Mouse (Mus musculus) right cerebral cortex, postnatal 36 days (tissue): Measurements from ENCODE around the gene Ube2g2.
"Not testable (repeated sequence)": the region's sequence is repeated elsewhere in the genome, so short reads cannot be mapped to it uniquely, and the experiment has no call there.

Source experiments
- DNase-seq, 2 experiments: peaks; one replicate each; pipeline ENCODE4 v3.0.0; 2022; ENCODE audit warnings: low spot score in 2 of 2, mixed read lengths in 1 of 2

The Ube2g2 gene

DNA sequence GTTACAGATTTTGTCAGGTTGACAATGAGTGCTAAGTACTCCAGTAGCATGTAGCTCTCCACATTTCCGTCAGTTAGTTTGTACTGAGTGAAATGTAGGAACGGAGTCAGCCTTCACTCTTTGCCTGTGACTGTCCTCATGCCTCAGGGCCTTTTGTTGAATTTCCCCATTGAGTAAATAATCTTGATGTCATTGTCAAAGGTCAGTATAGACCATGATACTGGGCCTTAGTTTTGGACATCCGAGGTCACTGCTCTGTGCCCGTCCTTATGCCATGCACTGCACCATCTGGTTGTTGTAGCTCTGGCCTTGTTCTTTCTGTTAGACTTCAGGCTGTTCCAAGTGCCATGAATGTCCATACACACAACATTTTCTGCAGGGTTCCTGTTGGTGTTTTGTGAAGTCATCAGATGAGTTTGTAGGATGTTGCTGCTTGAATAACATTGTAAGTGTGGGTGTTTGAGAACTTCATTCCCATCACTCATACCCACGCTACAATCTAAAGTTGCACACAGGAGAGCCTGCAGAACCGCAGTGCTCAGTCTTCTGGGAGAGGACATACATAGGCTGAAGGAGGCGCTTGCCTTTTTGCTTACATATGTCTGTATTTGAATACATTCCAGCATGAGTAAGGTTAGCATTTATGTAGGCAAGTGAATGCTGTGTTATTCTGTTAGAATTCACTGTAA, 14.3 kb downstream of the Ube2g2 start:
- DNase-seq: peak; percentile 28 to 60

DNA sequence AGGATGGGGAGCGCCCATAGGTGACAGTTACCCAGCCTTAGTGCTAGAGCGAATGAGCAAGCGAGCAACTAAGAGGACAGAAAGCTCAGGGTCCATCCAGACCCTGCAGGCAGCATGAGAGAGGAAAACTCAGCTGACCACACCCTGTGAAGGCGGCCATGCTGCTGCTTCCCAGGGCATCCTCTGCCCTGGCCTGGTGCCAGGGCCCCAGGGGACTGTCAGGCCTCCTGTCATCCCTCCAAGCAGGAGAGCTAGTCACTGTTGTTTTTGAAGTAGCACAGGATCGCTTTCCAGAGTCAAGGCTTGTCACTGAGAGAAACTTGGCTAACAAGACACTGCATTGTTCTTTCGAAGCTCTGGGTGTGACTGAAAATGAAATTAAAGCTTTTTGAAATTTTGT, 16.9 kb downstream of the Ube2g2 start:
- no peak for DNase-seq

DNA sequence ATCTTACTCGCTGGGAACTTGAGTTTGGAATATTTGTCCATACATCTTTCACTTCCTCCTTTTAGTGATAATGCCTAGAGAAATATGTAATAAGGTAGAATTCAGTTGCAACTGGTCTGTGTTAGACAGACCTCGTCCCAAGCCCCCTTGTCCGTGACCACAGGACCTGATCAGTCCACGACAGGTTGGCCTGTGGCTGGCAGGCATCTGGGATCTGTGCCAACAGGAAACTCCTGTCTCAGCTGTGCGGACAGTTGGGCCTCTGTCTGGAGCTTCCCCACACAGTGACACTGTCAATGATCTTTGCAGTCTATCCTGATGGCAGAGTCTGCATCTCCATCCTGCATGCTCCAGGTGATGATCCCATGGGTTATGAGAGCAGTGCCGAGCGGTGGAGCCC, 21.1 kb downstream of the Ube2g2 start:
- DNase-seq: no peak

DNA sequence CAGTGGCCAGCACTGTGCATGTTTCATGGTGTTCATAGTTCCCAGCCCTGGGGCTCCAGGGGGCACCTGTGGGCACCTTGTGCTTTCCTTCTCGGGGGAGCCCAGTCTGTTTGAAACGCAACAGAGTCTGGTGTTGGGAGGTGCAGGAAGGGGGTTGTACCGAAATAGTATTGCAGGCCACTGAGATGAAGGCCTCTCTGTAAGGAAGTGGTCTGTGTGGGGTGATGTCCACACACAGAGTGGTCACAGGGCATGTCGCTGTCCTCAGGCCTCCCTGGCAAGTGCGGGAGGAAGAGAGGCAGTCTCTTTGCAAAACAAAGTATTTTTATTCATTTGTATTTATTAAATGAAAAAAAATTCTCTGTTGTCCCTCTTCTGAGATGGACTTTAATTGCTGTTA, 23.5 kb downstream of the Ube2g2 start:
- DNase-seq: no peak

DNA sequence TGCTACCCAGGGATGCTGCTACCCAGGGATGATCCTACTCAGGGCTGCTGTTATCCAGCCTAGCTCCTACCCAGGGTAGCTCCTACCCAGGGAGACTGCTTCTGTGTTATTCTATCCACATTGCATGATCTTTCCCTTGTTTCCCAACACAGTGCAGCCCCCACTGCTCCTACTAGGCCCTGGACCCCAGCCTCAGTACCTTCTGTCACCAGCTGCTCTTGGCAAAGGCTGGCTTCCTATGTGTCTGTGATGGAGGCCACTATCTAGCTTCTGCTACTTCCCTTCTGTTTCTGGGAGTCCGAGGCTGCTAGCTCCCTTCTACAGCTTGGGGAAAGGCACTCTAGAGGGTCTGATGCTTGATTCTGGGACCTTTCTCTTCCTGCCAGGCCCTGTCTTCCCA, 25.4 kb downstream of the Ube2g2 start:
- DNase-seq: no peak

DNA sequence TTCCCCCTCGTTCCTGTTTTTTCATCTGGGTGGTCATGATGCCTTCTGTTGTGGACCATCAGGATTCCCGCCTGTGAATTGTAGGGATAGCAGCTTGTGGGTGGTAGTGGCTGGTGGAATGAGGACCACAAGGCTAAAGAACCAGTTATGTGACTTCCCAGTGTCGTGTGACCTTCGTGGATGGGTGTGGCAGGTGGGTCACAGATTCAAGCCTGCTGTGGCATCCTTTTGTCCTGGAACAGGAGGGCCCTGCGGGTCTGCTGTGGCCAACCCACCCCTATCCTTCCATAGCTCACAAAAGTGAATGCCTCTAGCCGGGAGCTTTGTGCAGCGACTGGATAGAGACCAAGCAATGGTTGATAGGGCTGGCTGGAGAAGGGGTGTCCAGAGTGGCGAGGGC, 25.8 kb downstream of the Ube2g2 start:
- DNase-seq: no peak

DNA sequence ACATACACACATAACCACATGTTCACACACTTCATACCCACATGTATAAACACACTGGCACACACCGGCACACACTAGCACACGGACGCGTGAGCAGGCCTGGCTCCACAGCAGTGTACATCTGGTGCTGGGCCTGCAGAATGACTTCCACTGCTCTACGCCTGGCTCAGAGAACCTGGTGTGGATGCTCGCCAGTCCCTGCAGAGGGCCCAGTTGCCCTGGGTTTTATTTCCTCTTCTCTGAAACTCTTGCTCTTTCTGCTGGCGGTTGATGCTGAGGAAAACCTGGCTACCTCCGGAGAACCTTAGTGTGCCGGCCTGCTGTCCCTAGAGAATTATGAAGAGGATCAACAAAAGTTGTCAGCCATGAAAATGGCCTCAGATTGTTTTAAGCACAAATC, 30.0 kb downstream of the Ube2g2 start:
- DNase-seq: no peak

DNA sequence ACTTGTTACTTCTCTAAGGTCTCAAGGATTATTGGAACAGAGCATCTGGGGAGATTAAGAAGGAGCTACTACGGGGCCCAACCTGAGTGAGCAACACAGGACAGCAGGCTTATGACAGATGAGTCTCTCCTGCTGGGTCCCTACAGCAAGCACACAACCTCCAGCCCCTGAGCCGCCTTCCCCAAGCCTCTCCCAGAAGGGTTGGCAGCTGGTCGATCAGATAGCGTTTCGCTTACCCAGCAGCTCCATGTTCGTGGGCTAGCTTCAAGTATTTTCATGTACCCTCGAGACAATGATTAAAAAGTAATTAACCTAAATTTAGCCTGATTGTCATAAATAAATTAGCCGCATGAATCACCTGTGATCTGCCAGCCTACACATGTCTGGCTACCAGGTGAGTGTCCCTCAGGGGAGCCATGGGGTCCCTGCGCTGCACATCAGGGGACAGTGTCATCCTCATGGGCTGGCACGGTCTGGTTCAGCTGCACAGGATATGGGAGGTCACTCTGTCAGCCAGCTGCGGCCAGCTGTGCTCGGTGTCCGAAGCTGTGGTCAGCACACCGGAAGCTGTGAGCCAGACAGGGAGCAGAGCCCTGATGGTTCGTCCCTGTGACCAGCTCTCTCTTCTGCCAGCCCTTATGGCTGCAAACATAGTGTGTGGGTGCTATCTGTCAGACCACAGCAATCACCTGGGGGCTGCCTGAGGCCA, 36.4 kb downstream of the Ube2g2 start:
- no peak for DNase-seq

DNA sequence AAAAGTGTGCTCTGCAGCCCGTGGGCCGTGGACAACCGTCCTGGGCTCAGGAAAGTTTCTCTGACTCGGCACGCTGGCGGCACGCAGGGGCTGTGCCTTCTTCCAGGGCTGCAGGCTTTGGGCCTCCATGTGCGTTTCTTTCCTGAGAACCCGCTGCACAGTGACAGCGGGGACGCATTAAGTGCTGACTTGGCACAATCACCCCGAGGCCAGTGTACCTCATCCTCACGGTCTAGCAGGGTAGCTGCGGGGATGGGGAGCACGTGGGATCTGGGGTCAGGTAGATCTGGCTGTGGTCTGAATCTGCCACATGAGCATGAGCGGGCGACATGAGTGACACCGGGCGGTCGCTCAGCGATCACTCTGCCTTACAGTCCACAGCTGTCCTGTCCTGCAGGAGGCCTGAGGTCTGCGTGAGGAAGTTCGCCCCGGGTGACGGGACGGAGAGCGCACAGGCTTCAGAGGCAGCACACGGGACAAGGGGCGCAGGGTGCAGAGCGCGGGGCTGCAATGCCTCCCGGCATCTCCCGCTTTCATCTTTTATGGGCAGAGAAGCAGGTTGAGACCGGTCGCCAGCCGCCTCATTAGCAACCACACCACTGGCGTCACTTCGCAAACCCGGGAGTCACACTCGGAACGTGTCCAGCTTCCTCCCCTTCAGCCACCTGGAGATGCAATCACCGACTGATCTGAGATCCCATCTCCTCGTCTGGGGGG, 42.0 kb downstream of the Ube2g2 start:
- no peak for DNase-seq

DNA sequence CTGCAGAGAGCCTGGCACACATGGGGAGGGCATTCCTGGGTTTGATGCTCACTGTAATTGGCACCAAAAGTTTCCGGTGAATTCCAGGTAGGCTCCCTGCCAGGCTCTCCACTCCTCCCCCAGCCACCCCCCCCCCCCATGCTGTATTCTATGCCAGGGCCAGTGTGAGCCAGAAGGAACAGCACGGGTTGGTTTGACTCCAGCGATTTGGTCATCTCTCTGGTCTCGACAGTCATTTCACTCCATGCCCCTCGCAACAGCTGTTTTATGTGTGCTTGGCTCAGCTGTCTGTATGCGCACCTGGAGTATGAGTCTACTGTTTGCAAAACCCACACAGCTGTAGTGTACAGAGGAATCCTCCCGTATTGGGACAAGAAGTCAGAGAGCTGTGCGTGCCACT, 44.3 kb downstream of the Ube2g2 start:
- DNase-seq: no peak

DNA sequence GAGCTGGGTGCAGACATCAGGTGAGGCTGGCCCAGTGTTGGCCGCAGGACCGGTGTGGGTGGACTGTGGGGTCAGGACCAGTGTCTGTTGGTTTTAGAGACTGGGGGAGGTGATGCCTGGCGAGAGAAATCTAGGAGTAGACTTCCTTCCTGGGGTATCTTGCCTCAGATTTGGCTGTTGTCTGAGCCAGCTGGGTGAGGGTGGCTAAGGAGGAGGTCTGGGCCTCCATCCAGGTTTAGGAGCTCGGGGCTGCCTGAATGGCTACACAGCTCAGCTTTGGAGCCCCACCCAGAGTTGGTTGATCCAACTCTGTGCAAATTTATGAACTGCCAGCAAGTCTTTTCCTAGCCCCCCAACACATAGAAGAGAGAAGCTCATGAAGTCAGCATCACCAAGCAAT, 45.3 kb downstream of the Ube2g2 start:
- DNase-seq: no peak

DNA sequence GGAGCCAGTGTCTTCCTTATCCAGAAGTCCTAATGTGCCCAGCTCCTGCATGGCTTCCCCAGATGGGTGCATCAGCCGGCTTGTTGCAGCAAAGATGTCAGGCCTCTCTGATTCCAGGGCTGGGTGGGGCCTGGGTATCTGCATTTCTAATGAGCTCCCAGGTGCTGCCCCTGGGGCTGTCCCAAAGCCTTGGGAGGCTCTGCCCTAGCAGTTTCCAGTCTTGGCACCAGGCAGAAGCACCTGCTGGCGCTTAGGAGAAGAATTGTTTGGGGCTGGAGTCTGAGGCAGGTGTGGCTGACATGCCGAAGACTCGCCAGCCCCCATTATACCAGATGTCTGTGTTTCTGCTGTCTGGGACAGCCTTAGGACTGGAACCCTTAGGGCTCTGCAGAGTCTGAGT, 48.6 kb downstream of the Ube2g2 start:
- no peak for DNase-seq

DNA sequence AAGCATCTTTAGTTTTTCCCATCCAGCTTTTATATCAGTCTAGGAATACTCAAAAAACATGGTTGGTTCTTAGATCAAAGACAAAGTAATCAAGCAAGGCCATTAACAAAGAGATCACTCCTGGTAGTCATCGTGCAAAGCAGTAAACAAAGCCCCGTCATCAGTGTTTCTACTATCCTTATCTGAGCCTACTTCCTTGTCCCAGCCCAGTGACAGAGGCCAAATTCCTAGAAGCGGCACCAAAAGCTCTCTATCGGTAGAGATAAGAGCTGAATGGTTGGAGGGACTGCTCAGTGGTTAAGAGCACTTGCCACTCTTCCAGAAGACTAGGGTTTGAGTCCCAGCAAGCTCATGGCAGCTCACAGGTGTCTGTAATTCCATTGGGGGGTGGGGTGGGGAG, 49.4 kb downstream of the Ube2g2 start:
- no peak for DNase-seq

DNA sequence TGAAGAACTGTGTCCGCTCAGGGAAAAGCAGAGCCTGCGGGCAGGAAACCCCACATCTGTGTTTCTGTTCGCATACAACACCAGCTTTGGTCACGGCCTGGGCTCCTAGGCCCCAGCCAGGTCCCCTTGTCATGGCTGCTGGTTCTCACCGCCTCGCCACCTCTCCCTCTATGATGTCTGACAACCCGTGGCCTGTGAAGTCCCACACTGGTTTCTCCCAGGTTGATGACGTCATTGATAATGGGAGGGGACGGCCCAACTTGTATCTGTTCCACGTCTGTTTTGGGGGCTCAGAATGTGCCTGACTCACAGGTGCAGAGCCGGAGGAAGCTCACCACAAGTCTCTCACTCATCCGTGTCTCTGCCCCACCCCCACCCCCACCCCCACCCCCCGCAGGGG, 51.7 kb downstream of the Ube2g2 start:
- no peak for DNase-seq

DNA sequence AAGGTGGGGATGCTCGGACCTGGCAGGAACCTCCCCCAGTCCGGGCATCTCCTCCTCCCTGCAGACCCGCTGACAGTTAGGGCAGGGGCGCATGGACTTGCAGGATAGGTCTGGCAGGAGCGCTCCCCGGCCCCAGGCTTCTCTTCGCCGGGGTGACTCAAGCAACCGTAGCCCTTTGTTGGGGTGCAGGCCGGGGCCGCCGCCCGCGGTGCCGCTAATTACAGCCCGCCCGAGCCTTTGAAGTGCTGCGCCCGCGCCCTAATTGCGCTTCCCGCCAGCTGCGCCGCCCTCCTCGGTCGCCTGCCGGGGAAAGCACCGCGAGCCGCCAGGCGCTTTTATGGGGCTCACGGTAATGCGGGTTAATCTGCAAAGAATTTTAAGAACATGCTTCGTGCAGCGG, 55.5 kb downstream of the Ube2g2 start:
- no peak for DNase-seq

DNA sequence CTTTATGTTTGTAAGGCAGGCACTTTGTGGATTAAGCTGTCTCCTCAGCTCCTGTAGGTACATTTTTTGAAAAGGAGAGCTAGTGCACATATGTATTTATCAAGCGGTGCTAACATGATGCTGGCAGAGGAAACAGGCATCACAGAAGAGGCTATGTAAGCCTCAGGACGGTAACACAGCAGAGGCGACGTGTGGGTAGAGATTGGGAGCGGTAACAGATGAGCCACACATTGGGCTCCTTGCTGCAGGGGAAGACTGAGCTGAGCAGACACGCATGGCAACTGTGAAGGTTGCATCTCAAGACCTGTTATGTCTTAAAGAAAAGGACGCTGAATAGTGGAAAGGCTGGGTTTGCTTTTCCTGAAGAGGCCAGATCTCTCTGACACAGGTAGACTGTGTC, 60.9 kb downstream of the Ube2g2 start:
- no peak for DNase-seq

DNA sequence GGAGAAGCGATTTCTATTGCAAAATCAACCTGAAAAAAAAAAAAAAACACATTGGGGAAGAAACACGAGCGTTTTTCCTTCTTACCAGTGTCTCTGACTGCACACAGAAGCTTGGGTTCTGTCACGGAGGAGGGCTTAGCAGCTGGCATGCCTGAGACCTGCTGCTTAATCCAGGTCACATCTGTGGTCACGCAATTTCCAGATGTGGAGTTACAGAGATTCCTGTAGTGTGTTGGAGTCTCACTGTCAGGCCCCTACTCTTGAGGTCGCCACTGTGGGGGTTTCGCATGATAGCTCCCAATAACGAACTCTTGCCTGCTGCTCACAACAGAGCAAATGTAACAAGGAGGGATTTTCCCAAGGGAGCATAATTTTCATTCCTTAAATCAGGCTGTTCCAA, 62.1 kb downstream of the Ube2g2 start:
- no peak for DNase-seq

DNA sequence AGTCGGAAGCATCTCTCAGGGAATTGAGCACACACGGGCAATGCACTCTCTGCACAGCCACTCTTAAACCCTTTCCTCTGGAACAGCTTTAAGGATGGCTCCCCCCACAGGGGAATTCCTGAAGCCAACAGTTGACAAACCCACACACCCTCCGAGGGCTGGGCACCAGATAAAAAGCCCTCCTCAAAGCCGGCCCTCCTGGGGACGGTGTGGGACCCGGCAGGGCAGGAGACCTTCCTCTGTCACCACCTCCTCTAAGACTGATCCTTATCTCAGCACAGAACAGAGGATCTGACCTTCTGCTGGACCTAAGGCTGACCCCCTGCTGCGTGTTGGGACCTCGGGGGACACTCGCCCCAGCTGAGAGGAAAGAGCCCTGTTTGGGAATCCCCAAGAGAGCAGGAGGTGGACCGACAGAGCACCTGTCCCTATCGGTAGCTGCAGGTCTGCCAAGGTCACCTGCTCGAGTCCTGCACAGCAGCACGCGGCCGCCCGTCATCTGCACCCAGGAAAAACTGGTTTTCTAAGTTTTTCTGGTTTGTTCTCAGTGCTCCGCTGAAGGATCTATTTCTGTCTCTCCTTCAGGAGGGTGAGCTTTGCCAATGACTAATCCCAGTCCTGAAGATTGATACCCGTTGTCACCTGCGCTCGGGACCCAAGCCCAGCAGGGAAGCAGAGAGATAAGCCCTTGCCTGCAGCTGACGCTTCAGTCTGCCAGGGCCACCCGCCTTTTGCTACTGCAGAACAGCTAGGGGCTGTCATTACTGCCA, 64.0 kb downstream of the Ube2g2 start, which contains the start of gene Tspear:
Tspear (plus strand) TSS at position 675 of the 770 bp plus-strand sequence.
- no peak for DNase-seq

DNA sequence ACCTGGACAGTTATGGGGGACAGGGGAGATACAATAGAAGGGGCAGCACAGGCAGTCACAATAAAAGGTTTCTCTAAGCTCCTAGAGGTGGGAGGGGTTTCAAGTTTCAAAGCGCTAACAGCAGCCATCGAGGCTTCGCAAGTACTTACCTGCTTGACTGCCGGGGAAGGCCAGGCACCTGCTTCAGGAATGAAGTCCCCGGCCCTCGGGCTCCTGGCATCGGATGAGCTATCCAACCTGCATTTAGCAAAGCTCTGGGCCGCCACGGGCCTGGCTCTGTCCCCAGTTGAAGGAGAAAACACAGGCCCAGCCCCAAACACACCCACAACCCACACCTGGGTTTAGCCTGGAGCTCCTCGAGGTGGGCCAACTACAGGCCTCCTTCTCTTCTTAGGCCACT, 64.9 kb downstream of the Ube2g2 start:
- DNase-seq: no peak

DNA sequence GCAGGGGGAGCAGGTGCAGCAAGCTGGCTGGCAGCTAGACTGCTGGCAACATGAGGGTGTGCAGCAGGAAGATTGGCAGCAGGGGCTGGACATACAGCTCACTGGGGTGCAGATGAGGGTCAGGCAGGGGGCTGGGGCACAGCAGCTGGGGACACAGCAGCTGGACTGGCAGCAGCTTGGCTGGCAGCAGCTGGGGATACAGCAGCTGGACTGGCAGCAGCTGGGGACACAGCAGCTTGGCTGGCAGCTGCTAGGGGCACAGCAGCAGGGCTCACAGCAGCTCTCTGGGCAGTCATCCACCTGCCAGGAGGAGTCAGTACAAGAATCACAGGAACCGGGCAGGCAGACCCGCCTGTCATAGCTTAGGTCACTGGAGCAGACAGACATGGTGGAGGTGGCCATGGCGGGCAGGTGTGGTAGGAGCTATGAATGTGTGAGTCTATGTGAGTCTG, 68.3 kb downstream of the Ube2g2 start, which contains the start of gene Gm19402:
Gm19402 (minus strand) TSS at position 402 of the 452 bp plus-strand sequence.
- DNase-seq: not testable (repeated sequence)
